Mouse (Mus musculus) brown adipose tissue, adult 24 weeks (tissue): ENCODE data around the gene Hs6st2. TPM values are rescaled to one million over a fixed set of nuclear protein-coding genes. Genes with fewer than 3 reads are reported as not detected.

ENCODE experiments used
- H3K27ac ChIP-seq: fragments of 200-500 bp; replicated peaks from 2 replicates; pipeline ENCODE4 v1.5.1; 2012; ENCODE audit warnings: low read depth, mild to moderate bottlenecking, low read length
- H3K4me1 ChIP-seq: fragments of 200-500 bp; 2 replicates; pipeline ENCODE4 v1.6.1; 2012; ENCODE audit warnings: low read length, mixed read lengths; ENCODE audit not compliant: control insufficient read depth, insufficient read depth, insufficient read length
- H3K4me3 ChIP-seq: fragments of 200-500 bp; 2 replicates; pipeline ENCODE4 v1.5.1; 2012; ENCODE audit warnings: low read depth, mild to moderate bottlenecking, low read length, moderate library complexity; ENCODE audit not compliant: insufficient read depth
- polyA plus RNA-seq: library from polyadenylated mRNA; stranded (reverse); fragments of >200 nt; gene quantifications from 2 replicates; pipeline ENCODE4 v1.2.4, GENCODE M21; 2012; ENCODE audit not compliant: missing spikeins, insufficient read depth, insufficient read length

Gene Hs6st2
- polyA plus RNA-seq = 0.25 TPM in 1 of 2 replicates, not detected in the other

- Histone ChIP-seq H3K4me3 (peak within 1 kb of the TSS; percentile 38), H3K27ac (no peak within 1 kb of the TSS), H3K4me1 (no peaks in the 10 kb centered on the region)
Observed at GRCm38 (mm10) chrX:51681756-51682155, at the start of gene Hs6st2. Gene Hs6st2 (minus strand): TSS chrX:51681856.

- no peak overlapping the region for H3K4me3 ChIP-seq
- no peaks in the 10 kb centered on the region for H3K4me1 ChIP-seq
- no peak overlapping the region for H3K27ac ChIP-seq
Observed at GRCm38 (mm10) chrX:51714086-51714745, 32.6 kb upstream of the Hs6st2 start.

DNA sequence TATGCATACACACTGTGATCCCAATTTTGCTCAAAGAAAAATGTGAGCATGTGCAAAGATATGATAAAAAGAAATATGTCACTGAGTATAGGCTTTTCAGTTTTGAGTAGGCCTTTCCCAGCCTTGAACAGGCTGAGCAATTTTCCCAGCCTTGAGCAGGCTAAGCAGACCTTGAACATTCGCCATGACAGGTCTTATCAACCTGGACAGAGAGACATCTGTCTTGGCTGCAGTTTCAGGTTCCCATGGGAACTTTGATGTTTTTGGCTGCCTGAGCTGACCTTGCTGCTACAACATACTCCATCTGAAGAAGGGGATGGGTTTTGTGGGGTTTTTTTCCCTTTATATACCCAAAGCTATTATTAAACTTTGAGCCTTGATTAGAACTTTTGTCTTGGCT is 31.3 kb upstream of the Hs6st2 start:
- Histone ChIP-seq H3K27ac (no peak overlapping the region), H3K4me3 (no peak overlapping the region), H3K4me1 (no peaks in the 10 kb centered on the region)

DNA sequence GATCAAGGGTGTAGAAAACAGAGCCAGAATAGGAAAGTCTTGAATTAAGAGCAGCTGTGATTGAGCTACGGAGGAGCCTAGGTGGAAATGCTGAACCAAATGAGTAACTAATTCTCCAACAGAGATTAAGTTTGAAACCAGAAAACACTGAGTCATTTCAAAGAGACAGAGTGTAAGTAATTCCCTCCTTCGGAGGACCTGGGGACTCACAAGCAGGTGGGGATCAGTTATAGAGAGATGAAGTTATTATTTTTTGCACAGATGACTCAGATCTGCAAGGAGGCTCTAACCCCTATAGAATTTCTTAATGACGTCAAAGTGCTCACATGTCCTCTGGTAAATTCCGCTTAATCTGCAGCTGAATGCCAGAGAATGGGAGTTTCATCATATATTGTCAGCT is 21.2 kb upstream of the Hs6st2 start:
- H3K4me3 ChIP-seq = no peak overlapping the region
- no peak overlapping the region for H3K27ac ChIP-seq
- no peaks in the 10 kb centered on the region for H3K4me1 ChIP-seq

DNA sequence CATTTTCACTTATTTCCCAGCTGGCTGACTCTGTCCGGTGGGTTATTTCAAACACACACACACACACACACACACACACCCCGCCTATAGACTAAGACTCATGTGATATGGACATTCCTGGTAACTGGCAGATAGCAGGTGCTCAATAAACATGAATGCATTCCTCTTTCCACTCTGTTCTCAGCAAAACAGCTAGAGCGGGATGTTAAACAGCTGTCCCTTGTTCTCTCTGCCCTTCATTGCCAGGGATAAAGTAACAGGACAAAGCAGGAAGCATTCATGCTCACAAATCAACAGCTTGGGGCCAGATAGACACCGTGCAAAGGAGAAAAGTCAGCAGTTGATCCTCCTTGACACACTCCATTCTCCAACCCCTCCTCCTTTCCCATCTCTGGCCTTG is 17.4 kb upstream of the Hs6st2 start:
- Histone ChIP-seq H3K4me3 (no peak overlapping the region), H3K27ac (no peak overlapping the region), H3K4me1 (no peaks in the 10 kb centered on the region)

- no peak overlapping the region for H3K4me3 ChIP-seq
- H3K27ac ChIP-seq = no peak overlapping the region
- H3K4me1 ChIP-seq = no peaks in the 10 kb centered on the region
Observed at GRCm38 (mm10) chrX:51686048-51686949, 4.6 kb upstream of the Hs6st2 start.

- H3K27ac ChIP-seq = no peak overlapping the region
- no peak overlapping the region for H3K4me3 ChIP-seq
- H3K4me1 ChIP-seq = no peaks in the 10 kb centered on the region
Observed at GRCm38 (mm10) chrX:51684336-51685056, 2.8 kb upstream of the Hs6st2 start.

- H3K4me1 ChIP-seq = no peaks in the 10 kb centered on the region
- H3K4me3 ChIP-seq = peak overlapping the region; percentile 38
Observed at GRCm38 (mm10) chrX:51681170-51681667, 437 bp downstream of the Hs6st2 start.

GRCm38 (mm10) chrX:51680428-51681169 is 1.1 kb downstream of the Hs6st2 start:
- Histone ChIP-seq H3K4me3 (peak overlapping the region; percentile 38), H3K27ac (no peak overlapping the region), H3K4me1 (no peaks in the 10 kb centered on the region)

More at GRCm38 (mm10) chrX:51681170-51681667, 437 bp downstream of the Hs6st2 start:
- no peak overlapping the region for H3K27ac ChIP-seq

DNA sequence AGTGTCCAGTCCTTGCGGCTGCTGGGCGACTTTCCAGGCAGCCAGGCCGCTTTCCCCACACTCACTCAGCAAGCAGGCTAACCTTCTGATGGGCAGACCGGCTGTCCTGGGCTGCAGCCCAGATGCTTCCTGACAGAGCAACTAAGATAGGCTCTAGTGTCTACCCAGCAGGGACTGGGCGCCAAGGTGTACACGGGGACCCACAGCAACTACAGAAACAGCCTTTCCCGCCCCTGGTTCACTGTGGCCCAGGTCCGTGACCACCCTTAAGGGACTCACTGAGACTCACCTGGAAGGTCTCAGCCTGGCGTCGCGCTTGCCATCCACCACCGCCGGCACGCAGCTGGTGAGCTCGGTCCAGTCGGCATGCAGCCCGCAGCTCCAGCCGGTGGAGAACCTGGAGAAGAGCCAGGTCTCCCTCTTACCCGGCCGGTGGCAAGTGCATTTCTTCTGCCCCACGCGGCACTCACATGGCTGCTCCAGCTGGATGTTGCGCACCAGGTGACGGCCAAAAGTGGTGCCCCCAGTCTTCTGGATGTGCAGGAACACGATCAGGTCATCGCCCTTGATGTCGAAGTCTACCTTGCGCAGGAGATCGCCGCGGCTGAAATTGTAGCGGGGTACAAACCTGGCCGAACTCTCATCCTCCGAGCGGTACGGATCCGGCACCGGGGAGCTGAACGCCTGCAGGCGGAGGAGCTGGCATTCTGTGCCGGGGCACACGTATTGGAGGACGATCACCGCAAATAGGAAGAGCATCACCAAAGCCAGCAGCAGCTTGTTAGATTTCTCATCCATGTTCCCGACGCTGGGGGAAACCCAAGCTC is 1.8 kb downstream of the Hs6st2 start:
- H3K4me3 ChIP-seq = peak overlapping the region; percentile 38
- no peaks in the 10 kb centered on the region for H3K4me1 ChIP-seq

GRCm38 (mm10) chrX:51658236-51658635 is 23.4 kb downstream of the Hs6st2 start:
- H3K4me1 ChIP-seq = no peaks in the 10 kb centered on the region
- no peak overlapping the region for H3K4me3 ChIP-seq
- H3K27ac ChIP-seq = no peak overlapping the region

More for the DNA sequence above, 1.8 kb downstream of the Hs6st2 start:
- H3K27ac ChIP-seq = no peak overlapping the region

GRCm38 (mm10) chrX:51642661-51643257 is 38.9 kb downstream of the Hs6st2 start:
- H3K4me1 ChIP-seq = no peaks in the 10 kb centered on the region
- no peak overlapping the region for H3K4me3 ChIP-seq
- no peak overlapping the region for H3K27ac ChIP-seq

DNA sequence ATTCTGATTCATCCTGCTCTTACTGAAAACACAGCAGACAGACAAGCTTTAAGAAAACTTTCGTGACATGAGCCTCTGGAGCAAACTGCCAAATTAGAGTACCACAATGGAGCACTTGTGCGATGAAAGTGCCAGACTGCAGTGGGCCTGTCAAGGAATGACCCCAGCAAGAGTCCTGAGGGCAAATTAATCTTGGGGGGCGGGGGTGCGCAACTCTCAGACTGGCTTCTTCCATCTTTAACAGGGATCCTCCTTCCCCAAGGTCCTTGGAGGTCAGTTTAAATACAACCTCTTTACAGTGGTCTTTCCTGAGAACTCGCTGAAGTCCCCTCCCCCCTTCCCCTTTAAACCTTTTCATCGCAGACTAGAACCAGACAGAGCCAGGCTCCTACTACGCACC is 45.9 kb downstream of the Hs6st2 start:
- H3K27ac ChIP-seq = no peak overlapping the region
- H3K4me3 ChIP-seq = no peak overlapping the region
- H3K4me1 ChIP-seq = no peaks in the 10 kb centered on the region
